Mouse (Mus musculus) v-Abl transformed pro-B cells (cell line): ENCODE results near the gene Sh3bp5l.
"Not testable (repeated sequence)": the region's sequence is repeated elsewhere in the genome, so short reads cannot be mapped to it uniquely, and the experiment has no call there.

ENCODE experiments used
- in situ Hi-C, 2 experiments: fragments of 400-800 bp; cut with MboI; formaldehyde crosslinking; loops; one replicate each; pipeline ENCODE4 v1.15.1; 2025; ENCODE audit not compliant: unreplicated experiment in 2 of 2

Gene Sh3bp5l

DNA sequence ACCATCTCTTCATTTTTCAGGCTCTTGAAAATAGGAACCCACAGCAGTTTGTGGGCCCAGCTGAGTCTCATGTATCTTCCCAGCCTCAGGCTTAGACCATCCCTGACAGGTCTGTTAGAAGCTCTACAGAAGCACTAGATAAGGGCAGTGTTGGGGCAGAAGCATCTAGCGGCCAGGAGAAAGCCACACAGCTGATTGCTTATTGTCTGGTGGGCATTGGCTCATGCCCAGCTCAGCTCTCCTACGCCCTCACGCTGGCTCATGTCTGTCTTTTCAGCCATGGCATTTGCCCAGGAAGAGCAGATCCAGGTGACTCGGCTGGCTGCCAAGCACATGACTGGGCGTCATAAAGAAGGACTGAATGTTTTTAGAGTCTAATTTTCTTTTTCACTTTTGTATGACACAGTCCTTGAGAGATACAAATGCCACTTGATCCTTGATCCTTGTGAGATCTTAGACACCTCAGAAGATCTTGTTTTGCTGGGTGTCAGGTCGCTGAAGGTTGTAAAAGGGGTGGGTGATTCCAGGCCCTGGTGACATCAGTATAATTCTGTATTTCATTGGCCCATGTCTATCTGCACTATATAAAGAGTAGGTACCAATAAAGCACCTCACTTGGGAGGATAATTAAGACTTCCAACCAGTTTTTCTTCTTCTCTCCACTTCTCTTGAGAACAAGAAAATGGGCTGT lies 27.5 kb downstream of the Sh3bp5l start:
- in situ Hi-C loops, result no loop called here

- in situ Hi-C loops, result not testable (repeated sequence)
Observed at GRCm38 (mm10) chr11:58362562-58362961, 32.0 kb downstream of the Sh3bp5l start.

GRCm38 (mm10) chr11:58364454-58364853 lies 33.9 kb downstream of the Sh3bp5l start:
- in situ Hi-C loops, result no loop called here

- in situ Hi-C loops, result not testable (repeated sequence)
Observed at GRCm38 (mm10) chr11:58366191-58366590, 35.7 kb downstream of the Sh3bp5l start.

DNA sequence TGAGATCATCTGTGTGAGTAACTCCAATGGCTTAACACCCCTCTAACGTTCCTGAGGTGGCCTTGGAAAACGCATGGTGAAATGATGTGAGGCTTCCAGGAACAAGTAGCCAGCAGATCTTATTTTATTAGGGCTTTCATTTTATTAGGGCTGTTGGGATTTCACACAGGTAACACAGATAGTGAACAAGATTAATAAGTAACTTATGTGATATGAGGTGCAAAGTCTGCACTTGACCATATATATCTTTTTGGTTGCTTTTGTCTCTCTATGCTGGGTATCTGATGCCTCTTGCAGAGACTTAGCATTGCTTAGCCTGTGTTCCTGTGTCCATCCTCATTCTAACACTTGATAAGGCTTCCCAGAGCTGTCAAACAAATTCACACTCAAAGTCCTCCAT lies 46.7 kb downstream of the Sh3bp5l start:
- in situ Hi-C loops, result no loop called here

- in situ Hi-C loops, result no loop called here
Observed at GRCm38 (mm10) chr11:58377686-58378085, 47.2 kb downstream of the Sh3bp5l start.

DNA sequence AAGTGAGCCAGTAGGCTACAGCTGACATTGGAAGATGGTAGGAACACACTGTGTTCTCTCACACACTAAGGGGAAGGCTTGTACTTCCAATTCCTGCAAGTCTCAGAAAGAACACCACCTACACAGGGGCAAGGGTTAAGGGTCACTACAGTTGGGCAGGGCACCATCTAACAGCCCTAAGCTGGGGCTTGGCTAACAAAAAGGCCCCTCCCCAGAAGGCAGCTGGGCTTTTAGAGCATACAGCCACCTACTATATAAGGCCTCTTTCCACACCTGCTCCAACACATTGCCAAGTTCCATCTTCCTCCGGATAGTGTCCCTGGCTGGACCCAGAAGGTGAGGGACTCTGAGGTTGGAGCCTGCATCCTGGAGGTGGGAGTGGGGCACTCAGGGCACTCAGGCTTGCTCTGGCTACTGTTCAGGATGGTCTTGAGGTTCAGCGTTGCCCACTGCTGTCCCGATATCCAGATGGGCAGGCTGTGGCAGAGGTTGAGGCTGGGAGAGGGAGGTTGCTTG lies 48.3 kb downstream of the Sh3bp5l start, which contains the start of gene Lypd8:
TSS of gene Lypd8 (plus strand) at position 281 of the 516 bp plus-strand sequence.
- in situ Hi-C loops, result no loop called here

DNA sequence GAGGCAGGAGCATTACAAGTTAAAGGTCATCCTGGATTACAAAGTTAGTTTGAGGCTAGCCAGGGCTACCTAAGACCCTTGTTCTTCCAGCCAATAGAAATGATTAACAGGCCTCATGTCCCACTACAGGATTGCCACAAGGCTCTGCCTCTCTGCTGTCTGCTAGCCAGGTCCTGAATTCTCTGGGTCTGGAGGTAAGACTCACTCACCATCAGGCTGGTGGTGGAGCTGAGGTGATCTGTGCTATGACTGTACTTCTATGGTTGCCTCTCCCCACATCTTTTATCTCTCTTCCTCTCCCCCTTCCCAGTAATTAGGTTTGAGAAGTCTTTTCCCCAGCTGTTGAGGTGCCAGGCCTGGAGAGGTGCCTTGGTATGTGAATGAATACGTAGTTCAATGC lies 49.0 kb downstream of the Sh3bp5l start:
- in situ Hi-C loops, result no loop called here

DNA sequence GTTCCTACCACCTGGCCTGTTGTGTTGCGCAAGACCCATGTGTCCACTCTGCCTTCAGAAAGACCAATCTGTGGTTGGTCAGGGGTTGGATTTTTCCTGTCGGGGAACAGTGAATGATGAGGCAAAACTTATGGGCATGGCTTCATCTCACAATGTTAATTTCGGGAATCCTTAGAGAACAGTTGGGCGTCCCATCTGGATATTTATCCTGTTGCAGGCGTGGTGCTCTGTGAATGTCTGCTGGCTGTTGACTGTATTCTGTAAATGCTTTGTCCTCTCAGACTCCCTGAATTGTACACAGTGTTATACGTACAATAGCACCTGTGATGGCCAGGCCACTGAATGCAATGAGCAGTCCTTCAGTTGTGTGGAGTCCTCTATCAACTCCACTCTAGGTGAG lies 51.9 kb downstream of the Sh3bp5l start:
- in situ Hi-C loops, result no loop called here
